Mouse (Mus musculus): ENCODE data around the gene Cyth4.
A peak's percentile ranks its signal among the peaks of the same experiment; 100 is the strongest.

Gene Cyth4

GRCm38 (mm10) chr15:78596914-78597313 lies at the start of gene Cyth4:
Gene Cyth4 (plus strand): TSS chr15:78597047.
- DNase-seq (ENCODE audit: low spot score in 2 of 2), result peak in 1 of 2 experiments; percentile 29

- DNase-seq (ENCODE audit: low spot score in 2 of 2), result peak in 1 of 2 experiments; percentile 33
These were observed 49.2 kb upstream of the Cyth4 start for GRCm38 (mm10) chr15:78547415-78548335.

- DNase-seq (ENCODE audit: low spot score in 2 of 2), result no peak
These were observed 48.5 kb upstream of the Cyth4 start for GRCm38 (mm10) chr15:78548336-78548665.

- no peak for DNase-seq (ENCODE audit: low spot score in 2 of 2)
These were observed 48.1 kb upstream of the Cyth4 start for GRCm38 (mm10) chr15:78548711-78549110.

GRCm38 (mm10) chr15:78549189-78549734 lies 47.6 kb upstream of the Cyth4 start:
- DNase-seq (ENCODE audit: low spot score in 2 of 2), result no peak

- no peak for DNase-seq (ENCODE audit: low spot score in 2 of 2)
These were observed 42.1 kb upstream of the Cyth4 start for GRCm38 (mm10) chr15:78554545-78555313.

GRCm38 (mm10) chr15:78557693-78558535 lies 38.9 kb upstream of the Cyth4 start:
- DNase-seq (ENCODE audit: low spot score in 2 of 2), result no peak

- DNase-seq (ENCODE audit: low spot score in 2 of 2), result no peak
These were observed 37.5 kb upstream of the Cyth4 start for GRCm38 (mm10) chr15:78559141-78559979.

GRCm38 (mm10) chr15:78563344-78563743 lies 33.5 kb upstream of the Cyth4 start:
- no peak for DNase-seq (ENCODE audit: low spot score in 2 of 2)

GRCm38 (mm10) chr15:78563937-78564336 lies 32.9 kb upstream of the Cyth4 start:
- no peak for DNase-seq (ENCODE audit: low spot score in 2 of 2)

- DNase-seq (ENCODE audit: low spot score in 2 of 2), result no peak
These were observed 31.9 kb upstream of the Cyth4 start for GRCm38 (mm10) chr15:78564764-78565435.

- DNase-seq (ENCODE audit: low spot score in 2 of 2), result no peak
These were observed 29.2 kb upstream of the Cyth4 start for GRCm38 (mm10) chr15:78567608-78568120.

GRCm38 (mm10) chr15:78570170-78570569 lies 26.7 kb upstream of the Cyth4 start:
- no peak for DNase-seq (ENCODE audit: low spot score in 2 of 2)

- no peak for DNase-seq (ENCODE audit: low spot score in 2 of 2)
These were observed 25.1 kb upstream of the Cyth4 start for GRCm38 (mm10) chr15:78571554-78572269.

- no peak for DNase-seq (ENCODE audit: low spot score in 2 of 2)
These were observed 24.6 kb upstream of the Cyth4 start for GRCm38 (mm10) chr15:78572270-78572600.

- no peak for DNase-seq (ENCODE audit: low spot score in 2 of 2)
These were observed 24.0 kb upstream of the Cyth4 start, which contains the start of gene Rac2 for GRCm38 (mm10) chr15:78572658-78573397. Gene Rac2 (minus strand): TSS chr15:78572783.

GRCm38 (mm10) chr15:78576284-78576810 lies 20.5 kb upstream of the Cyth4 start:
- no peak for DNase-seq (ENCODE audit: low spot score in 2 of 2)

GRCm38 (mm10) chr15:78583352-78583751 lies 13.5 kb upstream of the Cyth4 start:
- no peak for DNase-seq (ENCODE audit: low spot score in 2 of 2)

Measured in urinary bladder, postnatal 36 days (tissue).